ENCODE assay signal across 7 mouse cellular contexts in genomic region chr12:86804308-86804700, GRCm38 (mm10).
DNase-seq lines count a peak whose midpoint lies in the region; ATAC-seq and TF ChIP-seq lines count a peak whose summit lies in the region.

No protein-coding gene starts in this region.

- 11% methylated on average over 4 of the region's 4 CpGs for WGBS in lung, embryonic 16.5 days
- 31% methylated on average over 4 of the region's 4 CpGs for WGBS in lung, adult 2 months
- WGBS in forebrain, embryonic 16.5 days: 20% methylated on average over 4 of the region's 4 CpGs
- 36% methylated on average over 4 of the region's 4 CpGs for WGBS in hindbrain, embryonic 16.5 days
- WGBS in stomach, embryonic 15.5 days: 9% methylated on average over 4 of the region's 4 CpGs

- H3K4me2 ChIP-seq in lung, embryonic 16.5 days (ENCODE audit: low read depth, low read length): no peak overlapping the region
- no peak overlapping the region for H3K4me2 ChIP-seq in forebrain, embryonic 16.5 days (ENCODE audit: low read length)
- H3K4me2 ChIP-seq in hindbrain, embryonic 16.5 days (ENCODE audit: low read length): no peak overlapping the region
- no peak overlapping the region for H3K4me2 ChIP-seq in stomach, embryonic 15.5 days

- H3K4me3 ChIP-seq in lung, embryonic 16.5 days (ENCODE audit: low read length): no peak overlapping the region
- no peak overlapping the region for H3K4me3 ChIP-seq in lung, adult 2 months (replicated peaks; ENCODE audit: extremely low read depth, low read depth, low read length)
- no peak overlapping the region for H3K4me3 ChIP-seq in forebrain, embryonic 16.5 days (replicated peaks; ENCODE audit: low read length)
- no peak overlapping the region for H3K4me3 ChIP-seq in hindbrain, embryonic 16.5 days (ENCODE audit: low read length)
- H3K4me3 ChIP-seq in stomach, embryonic 15.5 days (replicated peaks): no peak overlapping the region

- peak overlapping the region; percentile 84 for H3K27ac ChIP-seq in lung, embryonic 16.5 days (ENCODE audit: low read length)
- peak overlapping the region; percentile 67 for H3K27ac ChIP-seq in forebrain, embryonic 16.5 days (ENCODE audit: low read length)
- H3K27ac ChIP-seq in hindbrain, embryonic 16.5 days (ENCODE audit: low read depth, low read length): peak overlapping the region; percentile 91
- H3K27ac ChIP-seq in stomach, embryonic 15.5 days: peak overlapping the region; percentile 74

- no peak overlapping the region for H3K9ac ChIP-seq in lung, embryonic 16.5 days (ENCODE audit: low read length)
- H3K9ac ChIP-seq in forebrain, embryonic 16.5 days (replicated peaks; ENCODE audit: low read depth, low read length): no peak overlapping the region
- H3K9ac ChIP-seq in hindbrain, embryonic 16.5 days (ENCODE audit: low read depth, low read length): 0 out of 2 replicates have a peak overlapping the region, but pooled peaks have one; percentile 35
- no peak overlapping the region for H3K9ac ChIP-seq in stomach, embryonic 15.5 days

- no peaks in the 10 kb centered on the region for H3K27me3 ChIP-seq in lung, embryonic 16.5 days (ENCODE audit: control insufficient read depth, insufficient read depth, low read depth, low read length)
- H3K27me3 ChIP-seq in forebrain, embryonic 16.5 days (replicated peaks; ENCODE audit: control insufficient read depth, insufficient read depth, low read length): no peaks in the 10 kb centered on the region
- H3K27me3 ChIP-seq in hindbrain, embryonic 16.5 days (replicated peaks; ENCODE audit: control insufficient read depth, insufficient read depth, low read length): no peaks in the 10 kb centered on the region
- no peaks in the 10 kb centered on the region for H3K27me3 ChIP-seq in stomach, embryonic 15.5 days (replicated peaks)

- TF ChIP-seq CTCF in lung, adult 2 months (IDR thresholded peaks at IDR 0.05; ENCODE audit: insufficient read depth, low read length): no peak

- H3K9me3 ChIP-seq in lung, embryonic 16.5 days (ENCODE audit: control insufficient read depth, low read length): no peaks in the 10 kb centered on the region
- H3K9me3 ChIP-seq in forebrain, embryonic 16.5 days (ENCODE audit: control insufficient read depth, low read length): no peaks in the 10 kb centered on the region
- H3K9me3 ChIP-seq in hindbrain, embryonic 16.5 days (ENCODE audit: control insufficient read depth, low read length): no peaks in the 10 kb centered on the region
- no peaks in the 10 kb centered on the region for H3K9me3 ChIP-seq in stomach, embryonic 15.5 days

- peak; percentile 10; the same call in 1 of the 2 replicates for ATAC-seq in lung, embryonic 16.5 days (ENCODE audit: low read depth)
- ATAC-seq in forebrain, embryonic 16.5 days: no peak
- ATAC-seq in hindbrain, embryonic 16.5 days: no peak
- ATAC-seq in stomach, embryonic 15.5 days (ENCODE audit: insufficient read depth, low FRiP score, low read depth): no peak

- TF ChIP-seq POLR2A in lung, adult 2 months (IDR thresholded peaks at IDR 0.05; ENCODE audit: borderline replicate concordance, extremely low read depth, low read depth, low read length): no peak

- no peaks in the 10 kb centered on the region for H3K36me3 ChIP-seq in lung, embryonic 16.5 days (ENCODE audit: control insufficient read depth, insufficient read depth, low read length)
- no peaks in the 10 kb centered on the region for H3K36me3 ChIP-seq in forebrain, embryonic 16.5 days (ENCODE audit: control insufficient read depth, insufficient read depth)
- no peaks in the 10 kb centered on the region for H3K36me3 ChIP-seq in hindbrain, embryonic 16.5 days (ENCODE audit: control insufficient read depth, insufficient read depth, low read length)
- H3K36me3 ChIP-seq in stomach, embryonic 15.5 days: no peaks in the 10 kb centered on the region

- peaks cover 76% of the 10 kb centered on the region for H3K4me1 ChIP-seq in lung, embryonic 16.5 days (replicated peaks; ENCODE audit: control insufficient read depth, insufficient read depth, low read length)
- H3K4me1 ChIP-seq in lung, adult 2 months (ENCODE audit: control insufficient read depth, insufficient read depth, low read length): peaks cover 18% of the 10 kb centered on the region
- peaks cover 97% of the 10 kb centered on the region for H3K4me1 ChIP-seq in forebrain, embryonic 16.5 days (replicated peaks; ENCODE audit: control insufficient read depth, insufficient read depth, low read length)
- peaks cover 90% of the 10 kb centered on the region for H3K4me1 ChIP-seq in hindbrain, embryonic 16.5 days (ENCODE audit: control insufficient read depth, insufficient read depth, low read depth, low read length)
- H3K4me1 ChIP-seq in stomach, embryonic 15.5 days: peaks cover 73% of the 10 kb centered on the region

- DNase-seq in lung, adult 2 months: no peak
- DNase-seq in thymus, postnatal 36 days: no peak
- DNase-seq in right cerebral cortex, adult 18-20 months: no peak
